Mouse (Mus musculus) bone marrow macrophage, adult 2 months (primary cell): Measurements from ENCODE around the gene Gm43191.

Experiments used
- CTCF ChIP-seq: IDR thresholded peaks from 2 replicates; pipeline ENCODE4 v1.5.1; 2012; ENCODE audit warnings: low read depth, mild to moderate bottlenecking, low read length, moderate library complexity
- POLR2A ChIP-seq: IDR thresholded peaks from 2 replicates; pipeline ENCODE4 v1.6.1; 2012; ENCODE audit warnings: mild to moderate bottlenecking, low read depth, low read length, borderline replicate concordance

- TF ChIP-seq CTCF (no peak), POLR2A (no peak)
These were observed 21.7 kb upstream of the Gm43191 start for GRCm38 (mm10) chr3:116702647-116703272.
